Mouse (Mus musculus) gonadal fat pad, adult 2 months (tissue): ENCODE data around the gene Dcaf6. TPM values are rescaled to one million over a fixed set of nuclear protein-coding genes. Genes with fewer than 3 reads are reported as not detected.

Source experiments
- polyA plus RNA-seq: library from polyadenylated mRNA; depleted of rRNA; stranded (reverse); fragments of >200 nt; gene quantifications from 2 replicates; pipeline ENCODE4 v1.2.3, GENCODE M21; 2012; rRNA removed

Gene Dcaf6
- polyA plus RNA-seq, 1 experiment, result 27.6 TPM

Other genes with a start within 250 kb of the Dcaf6 start
- 21.8 and 23.8 TPM in 2 replicates for gene Tiprl, start 223.5 kb downstream of the Dcaf6 start, polyA plus RNA-seq
- 2.6 and 3.0 TPM in 2 replicates for gene Gpr161, start 164.7 kb downstream of the Dcaf6 start, polyA plus RNA-seq
- gene Mpc2, start 162 bp upstream of the Dcaf6 start, polyA plus RNA-seq, result 131 and 160 TPM in 2 replicates
- gene Adcy10, start 24.7 kb upstream of the Dcaf6 start, polyA plus RNA-seq, result 1.1 and 1.2 TPM in 2 replicates
- gene Mpzl1, start 174.1 kb upstream of the Dcaf6 start, polyA plus RNA-seq, result 58.9 and 62.2 TPM in 2 replicates
- gene Rcsd1, start 249.3 kb upstream of the Dcaf6 start, polyA plus RNA-seq, result 14.5 and 16.2 TPM in 2 replicates